Mouse (Mus musculus): ENCODE data around the gene Abhd11.
"Not testable (repeated sequence)": the region's sequence is repeated elsewhere in the genome, so short reads cannot be mapped to it uniquely, and the experiment has no call there.

Abhd11 gene

GRCm38 (mm10) chr5:135024665-135025224, 15.8 kb downstream of the Abhd11 start:
- DNase-seq, result no peak

GRCm38 (mm10) chr5:135025899-135026298, 16.9 kb downstream of the Abhd11 start:
- no peak for DNase-seq

- no peak for DNase-seq
Measured at GRCm38 (mm10) chr5:135029007-135029854, 20.3 kb downstream of the Abhd11 start.

- no peak for DNase-seq
Measured at GRCm38 (mm10) chr5:135032581-135032980, 23.6 kb downstream of the Abhd11 start.

- DNase-seq, result no peak
Measured at GRCm38 (mm10) chr5:135034593-135034992, 25.6 kb downstream of the Abhd11 start.

GRCm38 (mm10) chr5:135035608-135036359, 26.8 kb downstream of the Abhd11 start:
- DNase-seq, result peak; percentile 43 to 58

- no peak for DNase-seq
Measured at GRCm38 (mm10) chr5:135037946-135038345, 29.0 kb downstream of the Abhd11 start.

- DNase-seq, result no peak
Measured at GRCm38 (mm10) chr5:135039541-135039940, 30.6 kb downstream of the Abhd11 start.

GRCm38 (mm10) chr5:135040059-135040458, 31.1 kb downstream of the Abhd11 start:
- no peak for DNase-seq

- DNase-seq, result no peak
Measured at GRCm38 (mm10) chr5:135040777-135041176, 31.8 kb downstream of the Abhd11 start.

GRCm38 (mm10) chr5:135042105-135042788, 33.3 kb downstream of the Abhd11 start:
- DNase-seq, result no peak

GRCm38 (mm10) chr5:135044575-135044974, 35.6 kb downstream of the Abhd11 start:
- no peak for DNase-seq

GRCm38 (mm10) chr5:135048539-135048938, 39.6 kb downstream of the Abhd11 start:
- no peak for DNase-seq

GRCm38 (mm10) chr5:135049268-135049667, 40.3 kb downstream of the Abhd11 start:
- not testable (repeated sequence) for DNase-seq

- no peak for DNase-seq
Measured at GRCm38 (mm10) chr5:135053356-135053755, 44.4 kb downstream of the Abhd11 start.
